Mouse (Mus musculus): Measurements from ENCODE around the gene Acvr2a.

- TF ChIP-seq GATA1 (IDR thresholded peaks at IDR 0.05; ENCODE audit: borderline replicate concordance, low read length) (no peak), FLI1 (IDR thresholded peaks at IDR 0.05; ENCODE audit: low read length) (no peak)
Observed at GRCm38 (mm10) chr2:48950252-48950315, 136.2 kb downstream of the Acvr2a start, which contains the start of gene Orc4.

All from megakaryocyte, embryonic 14.5 days (primary cell).